Mouse (Mus musculus): ENCODE data around the gene Slc25a14. TPM values are rescaled to one million over a fixed set of nuclear protein-coding genes. Genes with fewer than 3 reads are reported as not detected.

Slc25a14 gene
- polyA plus RNA-seq (2015; fragmentation: Nextera tagmentation; extraction: Ambion mirVana), result 3.1 and 3.4 TPM in 2 replicates

DNA sequence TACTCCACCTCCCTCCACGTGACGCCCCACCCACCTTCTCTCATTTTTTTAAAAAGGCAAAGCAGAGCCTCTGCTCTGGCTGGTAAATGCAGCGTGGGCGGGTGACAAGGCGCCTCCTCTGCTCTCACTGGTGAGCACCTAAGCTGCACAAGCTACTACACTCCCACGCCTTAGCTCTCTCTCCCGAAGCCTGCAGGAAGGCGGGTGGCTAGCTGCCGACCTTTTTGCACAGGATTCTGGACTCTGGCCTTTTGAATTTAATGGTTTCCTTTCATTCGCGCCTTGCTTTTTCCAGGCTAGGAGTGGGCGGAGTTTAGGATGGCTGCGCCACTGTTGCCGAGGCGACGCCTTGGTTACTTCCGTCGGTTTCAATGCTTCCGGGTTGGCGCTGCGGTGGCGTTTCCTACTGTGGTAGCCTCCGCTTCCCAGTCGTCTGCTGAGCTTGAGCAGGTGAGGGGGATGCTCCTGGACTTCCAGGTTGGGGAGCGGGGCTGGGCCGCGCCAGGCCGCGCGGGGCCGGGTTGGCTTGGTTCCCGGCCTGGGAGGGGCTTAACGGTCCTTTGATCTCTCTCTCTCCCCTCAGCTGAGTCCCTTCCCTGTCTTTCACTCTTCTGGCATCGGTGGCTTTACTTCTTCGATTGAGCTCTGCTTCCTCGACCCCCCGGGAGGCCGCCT, at the start of gene Slc25a14:
Gene Slc25a14 (plus strand): TSS at position 35 of the 675 bp plus-strand sequence.
- DNase-seq (peak; percentile 81), ATAC-seq (peak; percentile 98)
- peaks cover 5% of the 10 kb centered on the region; the same call in 1 of the 2 replicates for H3K4me1 ChIP-seq (ENCODE audit: insufficient read depth)
- 20% methylated on average over 37 of the region's 38 CpGs for WGBS (ENCODE audit: insufficient replicate concordance)
- peak within 1 kb of the TSS; percentile 45; the same call in 1 of the 2 replicates for H3K27ac ChIP-seq (ENCODE audit: low read depth)
- H3K9ac ChIP-seq (replicated peaks), result peak within 1 kb of the TSS; percentile 67
- peak within 1 kb of the TSS; percentile 68 for H3K4me3 ChIP-seq (ENCODE audit: low read depth, low read length)
- no peaks in the 10 kb centered on the region for H3K36me3 ChIP-seq (replicated peaks; ENCODE audit: insufficient read depth, low read length)
- no peaks in the 10 kb centered on the region for H3K27me3 ChIP-seq (ENCODE audit: insufficient read depth, low read length)
- TF ChIP-seq EP300 (IDR thresholded peaks at IDR 0.05; ENCODE audit: low read depth) (no peak), CTCF (IDR thresholded peaks at IDR 0.05; ENCODE audit: low read depth) (no peak)
- H3K9me3 ChIP-seq (ENCODE audit: low read length), result no peaks in the 10 kb centered on the region
- H3K4me2 ChIP-seq (ENCODE audit: low read depth, low read length), result peak within 1 kb of the TSS; percentile 70

- H3K4me1 ChIP-seq (ENCODE audit: insufficient read depth), result no peaks in the 10 kb centered on the region
- H3K9me3 ChIP-seq (ENCODE audit: low read length), result no peaks in the 10 kb centered on the region
- no peak for TF ChIP-seq EP300 (IDR thresholded peaks at IDR 0.05; ENCODE audit: low read depth)
- no peak for TF ChIP-seq CTCF (IDR thresholded peaks at IDR 0.05; ENCODE audit: low read depth)
- H3K36me3 ChIP-seq (replicated peaks; ENCODE audit: insufficient read depth, low read length), result 0 out of 2 replicates have a peak, but pooled peaks cover 3% of the 10 kb centered on the region
- H3K27me3 ChIP-seq (ENCODE audit: insufficient read depth, low read length), result no peaks in the 10 kb centered on the region
- no peak overlapping the region for H3K27ac ChIP-seq (ENCODE audit: low read depth)
- no peak overlapping the region for H3K4me3 ChIP-seq (ENCODE audit: low read depth, low read length)
- ATAC-seq (no peak), DNase-seq (no peak)
- no peak overlapping the region for H3K9ac ChIP-seq (replicated peaks)
- no peak overlapping the region for H3K4me2 ChIP-seq (ENCODE audit: low read depth, low read length)
Observed at GRCm38 (mm10) chrX:48583332-48583731, 39.9 kb upstream of the Slc25a14 start.

DNA sequence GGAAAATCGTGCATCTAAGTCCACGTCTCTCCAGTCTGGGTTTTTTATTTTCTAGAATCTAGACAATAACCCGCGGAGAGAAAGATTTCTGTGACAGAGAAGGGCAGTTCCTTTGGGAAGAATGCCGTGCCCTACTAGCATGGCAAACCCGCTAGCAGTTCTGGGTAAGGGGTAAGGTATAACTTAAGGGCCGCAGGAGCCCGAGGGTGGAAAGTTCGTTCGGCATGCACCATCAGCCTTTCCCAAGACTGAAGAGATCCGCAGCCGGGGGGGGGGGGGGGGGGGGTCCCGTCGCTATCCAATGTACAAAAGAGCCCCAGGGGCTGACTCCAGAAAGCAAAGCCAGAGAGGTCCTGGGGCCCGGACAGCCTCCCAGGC, 29.5 kb upstream of the Slc25a14 start:
- Histone ChIP-seq H3K4me3 (ENCODE audit: low read depth, low read length) (peak overlapping the region; percentile 58), H3K4me1 (ENCODE audit: insufficient read depth) (no peaks in the 10 kb centered on the region), H3K4me2 (ENCODE audit: low read depth, low read length) (peak overlapping the region; percentile 67), H3K27me3 (ENCODE audit: insufficient read depth, low read length) (no peaks in the 10 kb centered on the region), H3K36me3 (replicated peaks; ENCODE audit: insufficient read depth, low read length) (peaks cover 6% of the 10 kb centered on the region; the same call in 1 of the 2 replicates), H3K27ac (ENCODE audit: low read depth) (peak overlapping the region; percentile 9), H3K9ac (replicated peaks) (peak overlapping the region; percentile 58), H3K9me3 (ENCODE audit: low read length) (no peaks in the 10 kb centered on the region)
- 17% methylated on average over 12 of the region's 15 CpGs for WGBS (ENCODE audit: insufficient replicate concordance)
- ATAC-seq (0 out of 2 replicates have a peak, but pooled peaks have one; percentile 29), DNase-seq (no peak)
- TF ChIP-seq EP300 (IDR thresholded peaks at IDR 0.05; ENCODE audit: low read depth) (no peak), CTCF (IDR thresholded peaks at IDR 0.05; ENCODE audit: low read depth) (no peak)

DNA sequence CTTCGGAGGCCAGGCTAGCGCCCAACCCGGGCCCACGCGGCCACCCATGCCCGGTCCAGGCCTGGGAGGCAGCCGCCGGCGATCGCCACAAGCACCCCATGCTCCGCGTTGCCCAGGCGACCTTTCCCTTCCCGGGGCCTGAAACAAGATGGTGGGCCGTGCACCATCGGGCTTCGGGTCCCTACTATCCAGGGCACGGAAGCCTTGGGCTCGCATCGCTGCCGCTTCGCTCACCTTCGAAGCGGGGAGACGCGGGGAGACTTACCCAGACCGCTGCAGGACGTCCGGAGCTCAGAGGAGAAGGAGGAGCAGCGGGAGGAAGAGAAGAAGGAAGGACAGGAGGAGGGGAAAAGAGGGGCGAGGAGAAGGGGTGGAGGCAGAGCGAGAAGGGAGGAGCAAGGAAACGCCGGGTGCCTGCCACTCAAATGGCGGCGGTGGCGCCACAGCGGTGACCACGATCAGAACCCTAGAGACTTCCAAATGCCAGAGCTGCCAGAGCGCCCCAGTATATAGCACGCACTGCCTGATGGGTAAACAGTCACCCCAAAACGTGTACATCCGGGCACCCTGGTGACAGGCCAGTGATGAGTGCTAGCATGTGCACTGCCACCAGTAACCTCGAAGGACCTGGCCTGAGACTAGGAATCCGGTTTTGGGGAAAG, 29.0 kb upstream of the Slc25a14 start, which contains the start of gene Zfp280c:
Gene Zfp280c (minus strand): TSS at position 406 of the 662 bp plus-strand sequence.
- peak within 1 kb of the TSS; percentile 58 for H3K4me3 ChIP-seq (ENCODE audit: low read depth, low read length)
- H3K27me3 ChIP-seq (ENCODE audit: insufficient read depth, low read length), result no peaks in the 10 kb centered on the region
- peak within 1 kb of the TSS; percentile 9 for H3K27ac ChIP-seq (ENCODE audit: low read depth)
- H3K4me2 ChIP-seq (ENCODE audit: low read depth, low read length), result peak within 1 kb of the TSS; percentile 67
- H3K36me3 ChIP-seq (replicated peaks; ENCODE audit: insufficient read depth, low read length), result peaks cover 6% of the 10 kb centered on the region; the same call in 1 of the 2 replicates
- TF ChIP-seq EP300 (IDR thresholded peaks at IDR 0.05; ENCODE audit: low read depth), result no peak
- no peak for TF ChIP-seq CTCF (IDR thresholded peaks at IDR 0.05; ENCODE audit: low read depth)
- no peaks in the 10 kb centered on the region for H3K9me3 ChIP-seq (ENCODE audit: low read length)
- 20% methylated on average over 38 of the region's 45 CpGs for WGBS (ENCODE audit: insufficient replicate concordance)
- ATAC-seq (peak; percentile 88), DNase-seq (peak; percentile 70)
- H3K4me1 ChIP-seq (ENCODE audit: insufficient read depth), result no peaks in the 10 kb centered on the region
- peak within 1 kb of the TSS; percentile 58 for H3K9ac ChIP-seq (replicated peaks)

DNA sequence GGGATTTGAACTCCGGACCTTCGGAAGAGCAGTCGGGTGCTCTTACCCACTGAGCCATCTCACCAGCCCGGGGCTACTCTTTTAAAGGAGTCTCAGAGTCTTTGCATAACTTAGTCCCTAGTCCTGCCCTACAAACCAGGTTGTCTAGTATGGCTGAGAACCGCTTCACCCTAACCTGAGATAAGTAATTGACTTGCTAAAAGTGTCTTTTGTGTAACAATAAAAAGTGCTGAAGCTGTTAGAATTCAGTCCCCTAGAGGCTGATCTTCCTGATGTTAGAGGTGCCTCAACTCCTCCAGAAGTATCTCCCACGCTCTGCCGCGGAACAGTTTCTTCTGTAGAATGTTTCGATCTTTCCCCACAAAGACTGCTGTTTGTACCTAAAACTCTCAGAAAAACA, 27.2 kb upstream of the Slc25a14 start:
- H3K4me1 ChIP-seq (ENCODE audit: insufficient read depth), result no peaks in the 10 kb centered on the region
- no peak overlapping the region for H3K9ac ChIP-seq (replicated peaks)
- 0 out of 2 replicates have a peak, but pooled peaks cover 2% of the 10 kb centered on the region for H3K36me3 ChIP-seq (replicated peaks; ENCODE audit: insufficient read depth, low read length)
- H3K9me3 ChIP-seq (ENCODE audit: low read length), result no peaks in the 10 kb centered on the region
- H3K27ac ChIP-seq (ENCODE audit: low read depth), result no peak overlapping the region
- WGBS (ENCODE audit: insufficient replicate concordance), result 79% methylated on average over 9 of the region's 9 CpGs
- H3K4me3 ChIP-seq (ENCODE audit: low read depth, low read length), result no peak overlapping the region
- no peak for TF ChIP-seq EP300 (IDR thresholded peaks at IDR 0.05; ENCODE audit: low read depth)
- TF ChIP-seq CTCF (IDR thresholded peaks at IDR 0.05; ENCODE audit: low read depth), result no peak
- DNase-seq (no peak), ATAC-seq (no peak)
- no peak overlapping the region for H3K4me2 ChIP-seq (ENCODE audit: low read depth, low read length)
- no peaks in the 10 kb centered on the region for H3K27me3 ChIP-seq (ENCODE audit: insufficient read depth, low read length)

DNA sequence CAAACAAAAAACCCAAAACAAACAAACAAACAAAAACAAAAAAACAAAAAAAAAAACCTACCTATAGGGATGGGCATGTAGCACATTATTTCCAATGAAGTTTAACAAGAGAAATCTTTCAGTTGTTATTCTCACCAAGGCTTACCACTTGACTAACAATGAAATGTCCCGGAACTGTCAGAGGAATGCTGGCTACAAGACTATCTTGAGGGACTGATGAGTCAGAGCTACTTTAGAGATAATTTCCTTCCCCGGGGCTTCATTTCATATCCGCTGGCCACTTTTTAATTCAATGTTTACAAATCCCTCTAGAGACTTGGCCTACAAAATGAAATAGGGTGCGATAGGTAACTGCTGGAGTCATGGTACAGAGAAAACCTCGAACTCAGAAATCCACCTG, 26.3 kb upstream of the Slc25a14 start:
- no peak overlapping the region for H3K27ac ChIP-seq (ENCODE audit: low read depth)
- no peak overlapping the region for H3K4me2 ChIP-seq (ENCODE audit: low read depth, low read length)
- WGBS (ENCODE audit: insufficient replicate concordance), result 81% methylated on average over 5 of the region's 5 CpGs
- DNase-seq (no peak), ATAC-seq (no peak)
- H3K27me3 ChIP-seq (ENCODE audit: insufficient read depth, low read length), result no peaks in the 10 kb centered on the region
- no peak overlapping the region for H3K9ac ChIP-seq (replicated peaks)
- no peak overlapping the region for H3K4me3 ChIP-seq (ENCODE audit: low read depth, low read length)
- H3K9me3 ChIP-seq (ENCODE audit: low read length), result no peaks in the 10 kb centered on the region
- no peaks in the 10 kb centered on the region for H3K36me3 ChIP-seq (replicated peaks; ENCODE audit: insufficient read depth, low read length)
- TF ChIP-seq CTCF (IDR thresholded peaks at IDR 0.05; ENCODE audit: low read depth) (no peak), EP300 (IDR thresholded peaks at IDR 0.05; ENCODE audit: low read depth) (no peak)
- H3K4me1 ChIP-seq (ENCODE audit: insufficient read depth), result no peaks in the 10 kb centered on the region
